Mouse (Mus musculus) ovary, postnatal 10 days (tissue): Measurements from ENCODE around the gene Zzz3.
A peak's percentile ranks its signal among the peaks of the same experiment; 100 is the strongest.

ENCODE experiments used
- DNase-seq: peaks from one replicate; pipeline ENCODE4 v3.0.0; 2022; ENCODE audit warnings: low spot score

Zzz3 gene

DNA sequence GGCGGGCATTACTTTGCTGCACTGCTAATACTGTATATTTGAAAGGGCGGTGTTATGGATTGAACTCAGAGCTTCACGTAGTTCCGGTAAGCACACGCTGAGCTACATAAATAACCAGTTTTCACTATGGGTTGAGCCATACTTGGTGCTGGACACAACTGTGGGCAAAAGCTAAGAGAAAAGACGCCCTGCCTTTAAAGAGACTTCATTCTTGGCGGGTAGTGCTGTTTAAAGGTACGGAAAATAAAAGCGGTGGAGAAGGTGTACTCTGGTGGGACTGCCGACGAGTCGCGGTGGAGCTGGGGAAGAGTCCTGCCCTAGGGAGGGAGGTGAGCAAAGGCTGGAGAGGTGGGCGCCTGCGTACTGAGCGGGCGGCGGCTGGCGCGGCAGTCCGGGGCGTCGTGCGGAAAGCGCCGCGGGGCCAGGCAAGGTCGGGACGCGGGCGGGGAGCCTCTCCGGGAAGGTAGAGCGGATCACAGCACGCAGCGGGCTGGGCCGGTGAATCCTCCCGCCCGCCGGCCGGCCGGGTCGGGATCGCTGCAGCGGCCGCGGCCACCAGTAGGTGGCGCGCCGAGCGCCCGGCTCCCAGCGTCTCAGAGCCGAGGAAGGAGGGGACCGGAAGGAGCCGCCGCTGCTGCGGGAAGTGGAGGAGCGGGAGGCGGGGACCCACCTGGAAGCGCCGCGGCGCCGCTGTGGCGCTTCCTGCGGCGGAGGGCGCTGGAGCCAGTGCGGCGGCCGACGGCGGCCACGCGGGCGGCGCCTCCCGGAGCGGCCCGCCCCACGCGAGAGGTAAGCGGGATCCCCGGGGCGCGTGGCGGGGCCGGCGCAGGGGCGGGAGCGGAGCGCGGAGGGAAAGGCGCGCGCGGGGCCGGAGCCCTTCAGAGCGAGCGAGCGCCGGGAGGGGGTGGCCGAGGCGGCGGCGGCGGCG lies at the start of gene Zzz3:
Gene Zzz3, plus strand, starts transcription at position 124 of the 928 bp plus-strand sequence.
- DNase-seq: peak; percentile 85

DNA sequence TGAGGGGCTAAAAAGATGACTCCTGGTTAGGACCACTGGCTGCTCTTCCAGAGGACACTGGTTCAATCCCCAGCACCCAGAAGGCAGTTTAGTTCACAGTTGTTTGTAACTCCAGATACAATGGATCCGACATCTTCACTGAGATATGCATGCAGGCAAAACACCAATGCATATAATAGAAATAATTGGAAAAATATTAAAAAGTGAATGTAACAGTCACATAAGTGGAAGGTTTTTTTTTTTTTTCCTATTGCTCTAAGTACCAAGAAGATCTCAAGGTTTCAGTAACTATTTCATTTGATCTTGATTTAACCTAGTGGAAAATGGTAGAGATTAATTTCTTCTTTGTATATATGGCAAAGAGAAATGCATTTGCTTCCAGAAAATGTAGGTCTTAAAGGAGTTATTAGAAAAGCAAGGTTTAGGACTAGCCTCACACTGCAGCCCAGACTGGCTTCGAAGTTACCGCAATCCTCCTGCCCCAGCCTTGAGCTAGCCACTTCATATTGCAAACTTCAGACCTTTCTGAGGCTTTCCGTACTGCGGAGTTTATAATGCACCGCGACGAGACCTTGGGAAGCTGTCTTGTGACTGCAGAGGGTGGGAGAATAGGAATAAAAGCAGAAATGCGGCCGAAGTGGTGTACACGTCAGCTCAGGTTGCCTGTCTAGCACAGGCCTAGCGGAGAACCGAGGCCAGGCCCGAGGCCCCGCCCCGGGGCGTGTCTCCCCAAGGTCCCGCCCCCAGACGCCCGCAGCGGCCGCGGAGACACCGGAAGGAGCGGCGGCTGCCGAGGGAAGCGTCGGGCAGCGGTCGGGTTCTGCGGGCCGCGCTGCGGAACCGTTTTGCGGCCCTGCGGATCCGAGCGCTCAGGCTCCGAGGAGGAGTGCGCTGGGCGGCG lies 49.3 kb upstream of the Zzz3 start, which contains the start of gene Usp33:
Gene Usp33, plus strand, starts transcription at position 747 of the 901 bp plus-strand sequence.
- peak; percentile 85 for DNase-seq

DNA sequence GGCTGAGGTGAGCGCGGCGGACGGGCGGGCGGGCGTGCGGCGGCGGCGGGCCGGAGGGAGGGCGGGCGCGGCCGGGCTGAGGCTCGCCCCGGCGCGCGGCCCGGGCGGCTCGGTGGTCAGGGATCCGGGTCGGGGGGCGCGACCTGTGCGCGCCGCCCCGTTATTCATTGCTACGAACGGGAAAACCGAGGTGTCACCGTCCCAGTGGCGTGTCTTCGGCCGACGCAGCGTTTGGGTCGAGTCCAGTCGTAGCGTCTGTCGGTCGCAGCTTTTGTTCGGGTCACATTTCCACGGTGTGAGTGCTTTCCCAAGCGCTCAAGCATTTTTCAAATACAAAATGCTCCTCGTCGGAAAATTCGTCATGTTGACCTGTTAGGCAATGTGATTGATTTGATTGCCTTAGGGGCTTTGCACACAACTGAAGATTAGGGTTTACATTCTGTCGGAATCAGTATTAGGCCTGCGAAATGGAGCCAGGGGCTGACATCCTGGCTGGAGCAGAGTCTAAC lies 48.6 kb upstream of the Zzz3 start:
- peak; percentile 31 for DNase-seq

DNA sequence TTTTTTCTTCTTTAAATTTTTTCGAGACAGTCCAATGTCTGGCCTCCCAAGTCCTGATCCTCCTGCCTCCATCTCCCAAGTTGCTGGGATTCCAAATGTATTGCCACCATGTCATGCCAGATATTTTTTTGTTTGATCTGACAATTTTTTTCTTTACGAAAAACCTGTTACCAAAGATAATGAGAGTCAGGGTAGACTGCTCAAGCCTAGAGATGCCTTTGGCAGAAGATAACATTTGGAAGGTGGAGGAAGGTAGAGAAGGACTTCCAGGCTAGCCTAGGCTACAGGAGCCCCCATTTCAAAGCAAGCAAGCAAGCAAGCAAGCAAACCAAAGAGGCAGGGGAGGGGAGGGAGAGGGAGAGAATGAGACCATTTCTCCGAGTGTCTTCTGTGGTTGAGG lies 48.0 kb upstream of the Zzz3 start:
- DNase-seq: no peak

DNA sequence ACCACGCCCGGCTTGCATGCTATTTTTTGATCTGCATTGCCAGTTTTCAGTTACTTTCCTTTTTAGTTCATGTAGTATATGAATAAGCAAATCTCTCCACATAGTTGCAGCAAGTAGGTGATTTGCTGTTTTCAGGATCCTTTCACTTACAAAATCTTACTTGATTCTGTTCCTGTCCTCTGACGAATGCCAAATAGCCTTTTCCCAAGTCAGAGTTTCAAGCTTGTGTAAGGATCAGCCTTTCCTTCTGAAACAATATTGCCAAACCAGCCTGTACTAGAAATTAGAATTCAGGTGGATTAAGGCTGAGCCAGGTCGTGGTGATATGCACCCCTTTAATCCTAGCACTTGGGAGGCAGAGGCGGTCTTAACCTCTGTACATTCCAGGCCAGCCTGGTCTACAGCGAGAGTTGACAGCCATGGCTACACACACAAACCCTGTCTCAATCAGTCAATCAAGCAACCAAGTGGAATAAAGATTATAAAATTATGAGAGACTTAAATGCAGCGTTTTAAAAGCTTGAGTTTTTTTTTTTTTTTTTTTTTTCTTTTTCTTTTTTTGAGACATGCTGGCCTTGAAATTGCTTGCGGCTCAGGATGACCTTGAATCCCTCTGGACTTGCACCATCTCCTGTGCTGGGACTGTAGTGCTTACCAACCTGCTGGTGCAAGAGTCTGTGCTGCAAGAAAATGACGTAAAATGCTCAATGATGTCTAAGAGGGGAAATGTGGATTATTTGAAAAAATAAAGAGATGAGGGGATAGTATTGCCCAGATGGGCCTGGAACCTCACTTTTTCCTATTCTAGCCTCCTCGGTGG lies 47.1 kb upstream of the Zzz3 start:
- no peak for DNase-seq

DNA sequence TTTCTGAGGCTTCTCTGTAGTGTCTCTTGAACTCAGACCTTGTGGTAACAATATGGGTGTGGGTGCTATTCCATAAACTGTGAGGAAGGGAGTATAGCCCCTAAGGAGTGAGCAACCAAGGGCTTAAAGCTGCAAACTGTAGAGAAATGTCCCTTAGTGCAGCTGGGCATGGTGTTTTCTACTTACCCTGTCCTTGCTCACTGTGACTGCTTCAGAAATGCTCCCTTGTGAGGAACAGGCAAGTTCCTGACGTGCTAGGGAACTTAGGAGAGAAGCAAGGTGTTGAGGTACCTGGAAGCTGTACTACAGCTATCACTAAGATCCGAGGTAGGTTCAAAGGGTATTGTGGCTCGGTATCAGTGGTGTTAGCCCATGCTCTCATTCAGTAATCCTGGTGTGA lies 44.8 kb upstream of the Zzz3 start:
- DNase-seq: no peak

DNA sequence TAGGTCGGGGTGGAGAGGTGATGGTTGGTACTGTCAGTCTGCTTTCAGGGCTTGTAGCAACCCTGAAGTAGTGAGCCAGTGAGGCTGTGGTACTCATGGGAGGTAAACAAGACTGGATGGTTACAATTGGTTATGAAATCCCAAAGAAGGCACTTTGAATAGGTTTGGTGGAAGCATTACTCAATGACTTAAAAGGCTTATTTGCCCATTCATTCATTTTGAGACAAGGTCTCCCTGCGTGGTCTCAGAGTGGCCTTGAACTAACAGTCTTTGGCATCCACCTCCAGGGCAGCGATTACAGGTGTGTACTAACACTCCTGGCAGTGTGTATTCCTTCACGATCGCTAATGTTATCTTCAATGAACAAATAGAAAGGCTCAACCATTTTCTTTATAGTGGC lies 44.3 kb upstream of the Zzz3 start:
- DNase-seq: no peak

DNA sequence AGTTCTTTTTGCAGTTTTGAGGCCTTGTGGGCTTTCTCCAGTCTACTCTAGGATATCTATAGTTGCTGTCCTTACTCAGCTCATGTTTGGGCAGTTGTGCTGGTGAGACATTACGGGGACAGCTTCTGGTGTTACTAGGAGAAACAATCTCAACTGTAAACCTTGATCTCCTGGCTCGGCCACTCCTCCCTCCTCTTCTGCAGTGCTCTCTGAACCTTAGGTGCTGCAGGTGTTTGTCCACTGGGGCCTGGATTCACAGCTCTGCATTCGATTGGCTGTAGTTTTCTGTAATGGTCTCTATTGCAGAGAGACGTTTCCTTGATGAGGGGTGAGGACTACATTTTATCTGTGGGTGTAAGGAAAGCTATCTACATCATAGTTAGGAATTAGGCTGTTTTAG lies 43.0 kb upstream of the Zzz3 start:
- DNase-seq: no peak

DNA sequence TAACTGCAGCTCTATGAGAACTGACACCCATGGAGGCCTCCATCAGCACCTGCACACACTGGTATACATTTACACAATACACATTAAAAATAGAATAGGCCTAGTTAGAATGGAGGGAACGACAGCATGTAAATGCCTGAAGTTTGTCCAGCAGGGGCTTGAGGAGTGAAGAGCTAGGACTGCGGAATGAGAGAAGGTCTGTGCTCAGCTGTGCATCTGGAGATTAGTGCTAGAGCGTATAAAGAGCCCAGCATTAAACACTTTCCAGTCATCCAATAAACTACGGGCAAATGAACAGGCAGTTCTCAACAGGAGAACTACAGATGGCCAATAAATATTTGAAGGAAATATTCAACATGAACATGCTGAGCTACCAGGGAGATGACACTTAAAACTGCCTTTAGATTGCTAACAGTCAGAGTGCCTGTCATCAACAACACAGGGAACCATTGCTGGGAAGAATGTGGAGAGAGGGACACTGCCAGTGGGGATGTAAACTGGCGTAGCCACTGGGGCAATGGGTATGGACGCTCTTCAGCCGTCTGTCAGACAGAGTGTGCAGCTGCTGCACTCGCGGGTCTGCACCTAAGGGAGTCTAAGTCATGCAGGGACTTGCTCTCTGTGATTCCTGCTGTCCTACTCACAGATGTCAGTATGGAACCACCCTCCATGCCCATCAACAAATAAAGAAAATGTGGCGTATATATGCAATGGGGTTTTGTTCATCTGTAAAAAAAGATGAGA lies 41.7 kb upstream of the Zzz3 start:
- DNase-seq: no peak

DNA sequence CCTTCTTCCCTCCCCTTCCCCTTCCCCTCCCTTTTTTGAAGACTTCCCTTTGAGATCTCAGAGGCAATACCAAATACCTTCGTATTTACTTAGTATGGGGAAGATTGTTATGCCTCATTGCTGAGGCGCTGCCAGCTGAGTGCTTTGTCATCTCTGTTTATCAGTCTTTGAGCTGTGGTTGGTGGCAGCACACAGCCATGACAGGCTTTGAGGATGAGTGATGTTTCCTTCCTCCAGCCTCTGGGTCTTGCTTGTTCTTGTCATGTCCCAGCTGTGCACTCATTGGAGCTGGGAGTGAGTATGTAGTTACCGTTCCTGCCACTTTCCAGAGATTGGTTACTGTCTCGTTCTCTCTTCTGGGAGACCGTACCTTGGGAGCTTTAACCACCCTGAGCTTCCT lies 39.9 kb upstream of the Zzz3 start:
- no peak for DNase-seq

DNA sequence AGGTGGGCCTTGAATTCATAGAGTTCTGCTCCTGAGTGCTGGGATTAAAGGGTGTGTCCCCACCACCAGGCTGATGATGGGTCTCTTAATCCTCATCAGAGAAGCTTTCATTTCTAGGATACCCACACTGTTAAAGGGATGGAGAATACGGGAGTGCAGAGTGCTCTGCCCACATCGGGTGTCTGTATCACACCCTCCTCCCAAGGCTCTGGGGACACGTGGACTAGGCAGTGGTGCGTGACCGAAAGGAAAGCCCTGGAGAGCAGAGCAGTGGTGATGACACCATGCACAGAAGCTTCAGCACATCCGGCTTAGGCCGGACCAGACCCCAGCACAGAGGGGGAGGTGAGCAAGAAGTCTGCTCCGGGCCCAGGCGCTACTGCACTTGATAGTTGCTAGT lies 38.5 kb upstream of the Zzz3 start:
- DNase-seq: no peak

DNA sequence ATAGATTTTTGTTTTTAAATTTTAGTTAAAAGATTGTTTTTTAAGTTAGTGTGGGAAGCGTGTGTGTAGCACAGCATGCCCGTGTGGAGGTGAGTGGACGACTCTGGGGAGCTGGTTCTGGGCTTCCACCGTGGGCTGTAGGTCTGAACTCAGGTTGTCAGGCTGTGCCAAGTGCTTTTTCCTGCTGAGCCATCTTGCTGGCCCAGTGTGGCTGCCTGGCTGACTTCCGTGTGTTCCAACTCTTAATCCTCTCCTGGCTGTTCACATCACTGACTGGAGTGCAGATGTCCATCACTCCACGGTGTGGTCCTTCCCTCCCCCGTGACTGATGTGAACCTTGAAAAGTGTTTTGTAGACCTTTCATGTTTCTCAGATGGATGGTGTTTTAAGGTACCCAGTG lies 36.1 kb upstream of the Zzz3 start:
- DNase-seq: no peak

DNA sequence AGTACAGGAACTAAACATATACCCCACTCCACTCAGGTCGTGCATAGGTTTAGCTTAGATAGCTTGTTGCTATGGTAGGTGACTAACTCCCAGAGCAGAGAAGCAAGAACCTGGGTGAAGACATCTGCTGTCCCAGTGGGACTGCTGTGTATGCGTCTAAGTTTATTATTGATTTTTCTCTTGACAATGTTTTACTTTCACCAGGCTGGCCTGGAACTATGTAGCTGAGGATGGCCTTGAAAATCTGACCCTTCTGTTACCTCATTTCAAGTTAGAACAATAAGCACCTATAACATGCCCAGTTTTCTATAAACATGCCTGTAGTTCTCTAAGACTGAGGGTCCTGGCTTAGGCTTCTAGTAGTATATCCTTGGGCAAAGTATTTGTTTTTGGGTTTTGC lies 31.1 kb upstream of the Zzz3 start:
- no peak for DNase-seq

DNA sequence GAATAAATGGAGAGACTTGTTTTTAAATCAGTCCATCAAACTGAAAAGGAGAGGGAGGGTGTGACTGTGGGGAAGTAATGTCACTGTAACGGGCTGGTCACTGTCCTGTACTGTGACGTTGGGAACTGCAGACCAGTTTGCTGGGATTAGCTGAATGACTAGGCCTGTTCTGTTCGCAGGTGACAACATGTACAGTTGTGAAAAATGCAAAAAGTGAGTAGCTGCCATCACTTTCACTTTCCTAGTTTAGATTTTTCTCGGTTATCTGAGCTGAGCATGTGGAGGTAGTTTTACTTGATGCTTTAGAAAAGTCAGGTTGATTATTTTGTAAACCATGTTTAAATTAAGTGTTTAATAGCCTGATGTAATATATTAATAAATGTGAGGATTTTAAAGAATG lies 19.2 kb upstream of the Zzz3 start:
- DNase-seq: no peak

DNA sequence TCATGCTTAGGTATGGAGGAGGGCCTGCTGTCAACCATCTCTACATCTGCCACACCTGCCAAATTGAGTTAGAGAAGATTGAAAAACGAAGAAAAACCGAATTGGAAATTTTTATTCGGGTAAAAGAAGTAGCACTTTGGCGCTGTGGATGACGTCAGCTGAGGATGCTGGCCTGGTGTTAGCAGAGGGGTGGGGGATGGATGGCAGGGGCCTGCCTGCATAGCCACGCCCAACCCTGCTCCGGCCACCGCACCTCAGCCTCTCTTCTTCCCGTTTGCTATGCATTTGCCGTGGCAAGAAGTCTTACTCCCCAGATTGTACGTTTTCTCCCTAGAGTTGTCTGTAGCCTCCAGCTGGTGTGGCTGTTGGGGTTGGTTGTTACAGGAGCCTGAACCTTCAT lies 11.2 kb upstream of the Zzz3 start:
- DNase-seq: no peak

DNA sequence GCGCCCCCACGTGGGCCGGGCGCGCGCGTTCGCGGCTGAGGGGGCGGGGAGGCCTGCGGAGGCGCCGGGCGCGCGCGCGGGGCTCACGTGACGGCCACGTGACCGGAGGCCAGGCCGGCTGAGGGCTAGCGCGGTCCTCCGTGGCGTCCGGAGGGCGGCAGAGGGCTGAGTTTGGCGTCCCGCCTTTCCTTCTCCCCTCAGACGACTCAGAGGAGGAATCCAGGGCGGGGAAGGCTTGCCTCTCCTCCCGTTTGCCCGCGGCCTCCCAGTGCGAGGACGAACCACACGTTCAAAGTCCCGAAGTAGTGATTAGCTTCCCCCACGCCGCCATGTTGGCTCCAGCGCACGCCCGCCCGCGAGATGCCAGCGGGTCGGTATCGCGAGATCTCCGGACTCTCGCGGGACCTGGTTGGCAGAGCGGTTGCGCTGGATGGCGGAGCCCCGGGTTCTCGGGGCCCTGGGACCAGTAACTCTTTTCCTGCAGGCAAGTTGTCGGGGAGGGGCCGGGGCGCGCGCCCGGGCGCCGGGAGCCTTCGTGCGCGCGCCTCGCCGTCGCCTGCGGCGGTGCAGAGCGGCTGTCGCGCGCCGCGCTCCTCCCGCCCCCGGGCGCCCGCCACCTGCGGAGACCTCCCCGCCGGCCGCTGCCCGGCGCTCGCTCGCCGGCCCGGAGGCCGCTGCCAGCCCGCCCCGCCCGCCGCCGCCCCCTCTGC lies 1.2 kb downstream of the Zzz3 start:
- peak; percentile 98 for DNase-seq

DNA sequence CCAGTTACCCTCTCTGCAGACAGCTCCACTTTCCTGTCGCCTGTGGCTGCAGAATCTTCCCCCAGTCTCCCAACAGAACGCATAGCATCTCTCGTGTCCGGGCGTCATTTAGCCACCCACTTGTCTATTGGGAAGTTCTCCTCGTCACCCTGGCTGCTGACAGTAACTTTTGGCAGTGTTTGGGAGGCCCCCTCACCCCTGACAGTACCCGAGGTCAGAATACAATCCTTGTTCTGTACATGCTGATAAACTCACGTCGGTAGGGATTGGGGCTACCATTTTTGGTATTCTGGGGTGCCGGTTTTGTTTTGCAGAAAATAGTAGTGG lies 1.7 kb downstream of the Zzz3 start:
- DNase-seq: no peak

DNA sequence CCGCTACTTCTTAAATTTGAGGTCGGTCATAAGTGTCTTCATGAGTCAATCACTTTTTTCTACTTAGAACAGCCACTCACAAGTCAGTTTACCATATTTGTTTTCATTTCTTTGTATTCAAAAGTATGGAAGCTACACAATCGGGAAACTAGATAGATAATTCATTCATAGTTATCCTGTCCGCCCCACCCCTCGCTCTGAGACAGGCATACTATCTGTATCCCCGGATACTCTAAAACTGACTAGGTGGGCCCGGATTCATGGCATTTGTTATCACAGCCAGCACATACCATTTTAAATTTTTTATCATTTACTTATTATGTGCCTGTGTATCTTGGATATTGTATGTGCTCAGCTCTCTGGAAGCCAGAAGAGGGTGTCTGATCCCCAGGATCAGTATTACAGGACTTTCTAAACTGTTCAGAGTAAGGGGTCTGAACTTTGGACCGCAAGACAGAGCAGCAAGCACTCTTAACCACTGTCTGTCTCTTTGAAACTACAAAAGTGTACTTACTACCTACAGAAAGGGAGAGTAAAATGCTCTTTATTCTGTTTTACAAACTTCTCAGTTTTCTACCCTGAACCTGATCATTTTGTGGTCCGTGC lies 2.2 kb downstream of the Zzz3 start:
- no peak for DNase-seq

DNA sequence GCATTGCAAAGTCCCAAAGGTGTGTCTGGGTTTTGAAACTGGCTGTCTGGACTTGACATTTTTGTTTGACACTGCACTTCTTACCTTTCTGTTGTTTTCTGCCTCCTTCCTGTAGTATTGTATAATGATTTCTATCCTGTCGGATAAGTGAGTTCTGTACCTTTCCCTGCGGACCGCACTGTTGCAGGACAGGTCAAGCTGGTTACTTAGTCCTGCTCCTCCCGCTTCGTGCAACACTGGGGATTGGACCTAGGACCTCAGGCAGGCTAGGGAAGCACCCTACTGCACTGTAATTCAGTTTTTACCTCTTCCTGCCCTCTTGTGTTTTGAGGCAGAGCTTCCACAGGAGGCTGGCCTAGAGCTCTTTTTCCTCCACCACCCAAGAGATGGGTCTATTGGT lies 5.2 kb downstream of the Zzz3 start:
- DNase-seq: no peak

DNA sequence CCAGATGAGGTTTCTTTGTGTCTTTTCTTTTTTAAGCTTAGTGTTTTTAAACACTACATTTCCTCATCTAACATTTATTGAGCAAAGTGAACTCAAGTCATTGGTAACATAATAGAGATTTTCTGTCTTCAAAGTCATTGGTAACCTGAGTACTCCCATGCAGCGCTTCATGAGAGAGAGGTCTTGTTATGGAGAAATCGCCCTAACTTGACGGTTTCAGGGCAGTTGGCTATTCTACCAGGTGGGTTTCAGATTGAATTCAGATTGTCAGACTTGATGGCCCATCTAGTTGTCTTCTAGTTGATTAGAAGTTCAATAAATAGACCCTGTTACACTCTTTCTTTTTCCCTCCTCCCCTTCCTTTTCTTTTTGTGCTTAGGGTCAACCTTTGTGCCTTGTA lies 5.6 kb downstream of the Zzz3 start:
- no peak for DNase-seq
